9 mouse cellular contexts compared by ENCODE assay signal in genomic region chr4:82502611-82503010, GRCm38 (mm10).
DNase-seq lines count a peak whose midpoint lies in the region; ATAC-seq and TF ChIP-seq lines count a peak whose summit lies in the region.
"Had no signal": no experiment of that assay in that cellular context is flagged by ENCODE, and none has a peak within 500 bp of the region (broad histone marks: within the 10 kb centered on the region; RNA-seq: fewer than 3 reads in every experiment).

No protein-coding gene starts in this region.

- 16% methylated on average over 2 of the region's 2 CpGs for WGBS in liver, adult 2 months
- WGBS in forebrain, embryonic 11.5 days = 64% methylated on average over 2 of the region's 2 CpGs
- WGBS in limb, embryonic 11.5 days = 86% methylated on average over 2 of the region's 2 CpGs
- 49% methylated on average over 2 of the region's 2 CpGs for WGBS in neural tube, embryonic 13.5 days

- ATAC-seq in forebrain, embryonic 11.5 days (replicated peaks; ENCODE audit: low FRiP score) = no peak
- no peak for ATAC-seq in limb, embryonic 11.5 days (ENCODE audit: insufficient number of reproducible peaks, low FRiP score, low TSS enrichment, low read depth)
- no peak for ATAC-seq in neural tube, embryonic 13.5 days (ENCODE audit: low read depth)

- no peak for TF ChIP-seq CTCF in liver, adult 2 months (IDR thresholded peaks at IDR 0.05; ENCODE audit: low read depth, low read length)

- H3K27me3 ChIP-seq in liver, adult 2 months (ENCODE audit: control insufficient read depth, insufficient read depth, low read length) = no peaks in the 10 kb centered on the region
- no peaks in the 10 kb centered on the region for H3K27me3 ChIP-seq in forebrain, embryonic 11.5 days (ENCODE audit: control insufficient read depth, insufficient read depth, low read length)
- H3K27me3 ChIP-seq in limb, embryonic 11.5 days (ENCODE audit: control insufficient read depth, insufficient read depth, low read length) = no peaks in the 10 kb centered on the region
- H3K27me3 ChIP-seq in neural tube, embryonic 13.5 days = peaks cover 4% of the 10 kb centered on the region; the same call in 1 of the 2 replicates

- peaks cover 26% of the 10 kb centered on the region for H3K4me1 ChIP-seq in liver, adult 2 months (ENCODE audit: control insufficient read depth, insufficient read depth, low read length)
- H3K4me1 ChIP-seq in forebrain, embryonic 11.5 days (replicated peaks; ENCODE audit: control insufficient read depth, insufficient read depth, low read length) = peaks cover 6% of the 10 kb centered on the region
- H3K4me1 ChIP-seq in limb, embryonic 11.5 days (ENCODE audit: control insufficient read depth, insufficient read depth, low read length) = 0 out of 2 replicates have a peak, but pooled peaks cover 6% of the 10 kb centered on the region
- peaks cover 38% of the 10 kb centered on the region for H3K4me1 ChIP-seq in neural tube, embryonic 13.5 days (replicated peaks)

- H3K36me3 ChIP-seq in liver, adult 2 months (ENCODE audit: control insufficient read depth, insufficient read depth, low read length) = peaks cover 2% of the 10 kb centered on the region; the same call in 1 of the 2 replicates
- H3K36me3 ChIP-seq in forebrain, embryonic 11.5 days (ENCODE audit: control insufficient read depth, insufficient read depth, low read length) = peaks cover 3% of the 10 kb centered on the region; the same call in 1 of the 2 replicates
- H3K36me3 ChIP-seq in limb, embryonic 11.5 days (ENCODE audit: control insufficient read depth, insufficient read depth, low read length) = peaks cover 7% of the 10 kb centered on the region
- H3K36me3 ChIP-seq in neural tube, embryonic 13.5 days = peaks cover 8% of the 10 kb centered on the region; the same call in 1 of the 2 replicates

- peak overlapping the region; percentile 63 for H3K4me2 ChIP-seq in forebrain, embryonic 11.5 days (ENCODE audit: low read depth, low read length, severe bottlenecking)
- peak overlapping the region; percentile 92 for H3K4me2 ChIP-seq in limb, embryonic 11.5 days (ENCODE audit: low read depth, severe bottlenecking)
- H3K4me2 ChIP-seq in neural tube, embryonic 13.5 days = peak overlapping the region; percentile 77

- peaks cover 17% of the 10 kb centered on the region for H3K79me2 ChIP-seq in liver, adult 2 months (ENCODE audit: control insufficient read depth, insufficient read depth, low read length)

- H3K4me3 ChIP-seq in liver, adult 2 months (ENCODE audit: insufficient read depth, low read depth, low read length) = peak overlapping the region; percentile 99; the same call in 1 of the 2 replicates
- peak overlapping the region; percentile 90 for H3K4me3 ChIP-seq in forebrain, embryonic 11.5 days (ENCODE audit: low read depth, low read length)
- H3K4me3 ChIP-seq in limb, embryonic 11.5 days (ENCODE audit: low read depth, low read length) = peak overlapping the region; percentile 86
- peak overlapping the region; percentile 91 for H3K4me3 ChIP-seq in neural tube, embryonic 13.5 days

- no peak for TF ChIP-seq POLR2A in liver, adult 2 months (IDR thresholded peaks at IDR 0.05; ENCODE audit: extremely low read depth, insufficient read depth, low read length)

- H3K9me3 ChIP-seq in forebrain, embryonic 11.5 days (ENCODE audit: control insufficient read depth, low read length) = no peaks in the 10 kb centered on the region
- no peaks in the 10 kb centered on the region for H3K9me3 ChIP-seq in limb, embryonic 11.5 days (ENCODE audit: control insufficient read depth, low read length)
- no peaks in the 10 kb centered on the region for H3K9me3 ChIP-seq in neural tube, embryonic 13.5 days

- H3K27ac ChIP-seq in liver, adult 2 months (replicated peaks; ENCODE audit: insufficient read depth, low read depth, low read length) = no peak overlapping the region
- no peak overlapping the region for H3K27ac ChIP-seq in forebrain, embryonic 11.5 days (ENCODE audit: low read depth, low read length)
- no peak overlapping the region for H3K27ac ChIP-seq in limb, embryonic 11.5 days (replicated peaks; ENCODE audit: low read depth, low read length)
- H3K27ac ChIP-seq in neural tube, embryonic 13.5 days (replicated peaks) = peak overlapping the region; percentile 43; the same call in 1 of the 2 replicates

- H3K9ac ChIP-seq in liver, adult 2 months (ENCODE audit: low read depth, low read length) = no peak overlapping the region
- peak overlapping the region; percentile 48; the same call in 1 of the 2 replicates for H3K9ac ChIP-seq in forebrain, embryonic 11.5 days (ENCODE audit: low read length)
- H3K9ac ChIP-seq in limb, embryonic 11.5 days (ENCODE audit: low read length) = no peak overlapping the region
- peak overlapping the region; percentile 99 for H3K9ac ChIP-seq in neural tube, embryonic 13.5 days

- DNase-seq in liver, adult 2 months (ENCODE audit: extremely low read depth, low read depth, low spot score) = no peak
- no peak for DNase-seq in liver
- no peak for DNase-seq in forebrain, embryonic 11.5 days (ENCODE audit: low spot score)
- DNase-seq in limb, embryonic 11.5 days (ENCODE audit: low spot score) = peak; percentile 10
- DNase-seq in testis, postnatal 10 days (ENCODE audit: low spot score) = no peak
- DNase-seq in right cerebral cortex, postnatal 4 days = no peak
- DNase-seq in ovary, postnatal 36 days (ENCODE audit: low spot score) = no peak
- DNase-seq: thymus, postnatal 25 days had no signal

Comparison
In these comparisons a context has a peak if more than half of its experiments do, and no peak if none do; other contexts are left out.
1. H3K9ac ChIP-seq: peak in forebrain, embryonic 11.5 days (single experiment) and neural tube, embryonic 13.5 days (single experiment); none in liver, adult 2 months (single experiment) and limb, embryonic 11.5 days (single experiment).
2. Peak in every context shown above with its lines, with median percentiles within 50 percentile points of each other: H3K4me3 ChIP-seq and H3K4me2 ChIP-seq.